Mouse (Mus musculus) small intestine, adult 10 weeks (tissue): ENCODE measurements around the gene Ifna9. TPM values are rescaled to one million over a fixed set of nuclear protein-coding genes. Genes with fewer than 3 reads are reported as not detected.

Experiments
- polyA plus RNA-seq: library from polyadenylated mRNA; stranded (reverse); fragments of 350-450 nt; fragmentation: Illumina TruSeq; extraction: RNeasy Lipid Tissue Mini Kit (QIAGEN cat#74804); gene quantifications from one replicate; pipeline ENCODE4 v1.2.3, GENCODE M21; 2014; ENCODE audit warnings: low replicate concordance

The Ifna9 gene
- polyA plus RNA-seq = not detected

DNA sequence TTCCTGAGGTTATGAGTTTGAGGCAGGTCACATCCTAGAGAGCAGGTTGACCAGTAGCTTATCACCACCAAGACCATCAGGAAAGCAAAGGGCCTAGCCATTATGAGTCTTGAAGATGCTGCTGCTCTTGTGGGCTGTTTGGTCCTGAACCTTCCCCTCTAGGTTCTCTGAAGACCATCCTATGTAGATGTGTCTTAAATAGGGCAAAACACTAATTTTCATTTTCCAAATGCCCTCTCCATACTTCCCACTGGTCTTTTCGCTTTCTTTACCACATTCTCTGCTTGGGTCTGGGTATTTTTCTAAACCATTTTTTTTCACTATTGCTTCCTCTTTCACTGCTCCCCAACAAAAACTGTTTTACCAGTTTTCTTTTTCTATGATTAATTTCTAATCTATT is at the start of gene Ifna9:
TSS of gene Ifna9 (minus strand) at position 101 of the 400 bp plus-strand sequence.

DNA sequence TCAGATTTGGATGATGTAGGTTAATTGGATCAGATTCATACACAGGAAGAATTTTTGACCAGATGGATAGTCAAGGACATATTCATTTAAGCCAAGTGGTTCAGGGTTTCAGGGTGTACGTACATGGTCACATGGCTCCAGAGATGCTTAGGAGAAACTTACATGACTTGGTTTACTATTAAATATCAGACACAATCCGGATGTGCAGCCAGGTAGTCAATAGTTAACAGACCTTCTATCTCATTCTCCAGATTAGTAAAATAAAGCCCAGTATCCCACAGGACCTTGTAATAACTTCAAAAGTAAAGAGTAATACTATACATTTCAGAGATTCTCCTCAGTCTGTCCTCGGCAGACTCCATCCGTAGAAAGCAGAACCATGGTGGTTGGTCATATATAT is 42.1 kb upstream of the Ifna9 start, which contains the start of gene C87499:
TSS of gene C87499 (minus strand) at position 101 of the 400 bp plus-strand sequence.

DNA sequence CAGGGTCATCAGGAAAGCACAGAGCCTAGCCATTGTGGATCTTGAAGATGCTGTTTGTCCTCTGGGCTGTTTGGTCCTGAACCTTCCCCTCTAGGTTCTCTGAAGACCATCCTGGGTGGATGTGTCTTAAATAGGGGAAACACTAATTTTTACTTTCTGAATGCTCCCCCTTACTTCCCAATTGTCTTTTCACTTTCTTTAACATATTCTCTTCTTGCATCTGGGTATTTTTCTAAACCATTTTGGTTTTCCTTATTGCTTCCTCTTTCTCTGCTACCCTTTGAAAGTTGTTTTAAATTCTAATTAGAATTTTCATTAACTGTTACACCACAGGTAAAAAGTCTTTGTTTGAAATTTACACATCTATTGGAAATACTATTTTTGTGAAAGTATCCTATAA is 11.1 kb upstream of the Ifna9 start, which contains the start of gene Ifna12:
TSS of gene Ifna12 (minus strand) at position 101 of the 400 bp plus-strand sequence.

DNA sequence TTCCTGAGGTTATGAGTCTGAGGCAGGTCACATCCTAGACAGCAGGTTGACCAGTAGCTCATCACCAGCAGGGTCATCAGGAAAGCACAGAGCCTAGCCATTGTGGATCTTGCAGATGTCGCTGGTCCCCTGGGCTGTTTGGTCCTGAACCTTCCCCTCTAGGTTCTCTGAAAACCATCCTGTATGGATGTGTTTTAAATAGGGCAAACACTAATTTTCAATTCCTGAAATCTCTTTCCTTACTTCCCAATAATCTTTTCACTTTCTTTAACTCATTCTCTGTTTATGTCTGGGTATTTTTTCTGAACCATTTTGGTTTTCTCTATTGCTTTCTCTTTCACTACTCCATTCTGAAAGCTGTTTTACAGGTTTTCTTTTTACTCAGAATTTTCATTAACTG is 20.5 kb downstream of the Ifna9 start, which contains the start of gene Ifna14:
TSS of gene Ifna14 (minus strand) at position 101 of the 400 bp plus-strand sequence.

DNA sequence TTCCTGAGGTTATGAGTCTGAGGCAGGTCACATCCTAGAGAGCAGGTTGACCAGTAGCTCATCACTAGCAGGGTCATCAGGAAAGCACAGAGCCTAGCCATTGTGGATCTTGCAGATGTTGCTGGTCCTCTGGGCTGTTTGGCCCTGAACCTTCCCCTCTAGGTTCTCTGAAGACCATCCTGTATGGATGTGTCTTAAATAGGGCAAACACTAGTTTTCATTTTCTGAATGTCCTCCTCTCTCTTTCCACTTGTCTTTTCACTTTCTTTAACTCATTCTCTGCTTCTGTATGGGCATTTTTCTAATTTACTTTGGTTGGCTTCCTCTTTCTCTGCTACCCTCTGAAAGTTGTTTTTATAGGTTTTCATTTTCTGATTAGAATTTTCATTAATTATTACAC is 34.0 kb downstream of the Ifna9 start, which contains the start of gene Ifna15:
TSS of gene Ifna15 (minus strand) at position 101 of the 400 bp plus-strand sequence.

Other genes with a start within 250 kb of the Ifna9 start
- gene Hacd4, start 153.5 kb downstream of the Ifna9 start, polyA plus RNA-seq = 10.3 TPM
- not detected for gene Ifnb1, start 69.6 kb downstream of the Ifna9 start, polyA plus RNA-seq
- not detected for gene Ifna15, start 34.1 kb downstream of the Ifna9 start, polyA plus RNA-seq
- gene Ifna14, start 20.6 kb downstream of the Ifna9 start, polyA plus RNA-seq = not detected
- not detected for gene Ifna12, start 11.0 kb upstream of the Ifna9 start, polyA plus RNA-seq
- not detected for gene C87499, start 42.0 kb upstream of the Ifna9 start, polyA plus RNA-seq
- gene Ifna13, start 52.1 kb upstream of the Ifna9 start, polyA plus RNA-seq = not detected
- not detected for gene Ifna16, start 84.5 kb upstream of the Ifna9 start, polyA plus RNA-seq
- not detected for gene Ifna2, start 91.5 kb upstream of the Ifna9 start, polyA plus RNA-seq
- gene Ifnab, start 99.0 kb upstream of the Ifna9 start, polyA plus RNA-seq = not detected
- gene Gm26566, start 129.4 kb upstream of the Ifna9 start, polyA plus RNA-seq = not detected
- 117 TPM for gene Klhl9, start 130.1 kb upstream of the Ifna9 start, polyA plus RNA-seq
- not detected for gene Gm13271, start 162.5 kb upstream of the Ifna9 start, polyA plus RNA-seq
- not detected for gene Gm13283, start 167.7 kb upstream of the Ifna9 start, polyA plus RNA-seq
- not detected for gene Gm13290, start 181.4 kb upstream of the Ifna9 start, polyA plus RNA-seq
- not detected for gene Gm13289, start 184.5 kb upstream of the Ifna9 start, polyA plus RNA-seq
- gene Gm13272, start 187.5 kb upstream of the Ifna9 start, polyA plus RNA-seq = not detected
- not detected for gene Ifnz, start 189.7 kb upstream of the Ifna9 start, polyA plus RNA-seq
- gene Gm13276, start 193.3 kb upstream of the Ifna9 start, polyA plus RNA-seq = not detected
- not detected for gene Gm13277, start 196.2 kb upstream of the Ifna9 start, polyA plus RNA-seq
- not detected for gene Gm13278, start 199.2 kb upstream of the Ifna9 start, polyA plus RNA-seq
- gene Gm13275, start 202.1 kb upstream of the Ifna9 start, polyA plus RNA-seq = not detected
- not detected for gene Gm13279, start 205.0 kb upstream of the Ifna9 start, polyA plus RNA-seq
- not detected for gene Gm13285, start 207.3 kb upstream of the Ifna9 start, polyA plus RNA-seq
- gene Gm13287, start 210.9 kb upstream of the Ifna9 start, polyA plus RNA-seq = not detected
- gene Gm13288, start 213.1 kb upstream of the Ifna9 start, polyA plus RNA-seq = not detected
- gene Ifna7, start 223.8 kb upstream of the Ifna9 start, polyA plus RNA-seq = not detected
- not detected for gene Ifna11, start 227.6 kb upstream of the Ifna9 start, polyA plus RNA-seq
- gene Ifna6, start 235.0 kb upstream of the Ifna9 start, polyA plus RNA-seq = not detected
- gene Ifna5, start 243.1 kb upstream of the Ifna9 start, polyA plus RNA-seq = not detected
- not detected for gene Ifna4, start 249.5 kb upstream of the Ifna9 start, polyA plus RNA-seq